Mouse (Mus musculus) neural tube, embryonic 11.5 days (tissue): Measurements from ENCODE around the gene Cd300lb. TPM values are rescaled to one million over a fixed set of nuclear protein-coding genes. Genes with fewer than 3 reads are reported as not detected.

Source experiments
- ATAC-seq: fragments of 200-750 bp; cut with Nextera tagmentation; 2 replicates; pipeline ENCODE4 v1.8.0; 2017; ENCODE audit warnings: moderate number of reproducible peaks, mild to moderate bottlenecking, moderate TSS enrichment, moderate library complexity; ENCODE audit not compliant: insufficient read depth, low FRiP score, low TSS enrichment
- DNase-seq: peaks from one replicate; pipeline ENCODE4 v3.0.0-alpha.2; 2015; ENCODE audit warnings: low spot score
- H3K27ac ChIP-seq: fragments of 300-500 bp; sonication (generic); 2 replicates; pipeline ENCODE4 v1.5.1; 2014; ENCODE audit warnings: low read depth, mild to moderate bottlenecking, low read length
- H3K27me3 ChIP-seq: fragments of 300-500 bp; sonication (generic); 2 replicates; pipeline ENCODE4 v1.6.1; 2014; ENCODE audit warnings: mild to moderate bottlenecking, low read length, mixed read lengths; ENCODE audit not compliant: control insufficient read depth, insufficient read depth
- H3K36me3 ChIP-seq: fragments of 300-500 bp; sonication (generic); 2 replicates; pipeline ENCODE4 v1.6.1; 2014; ENCODE audit warnings: mild to moderate bottlenecking, low read length, moderate library complexity, mixed read lengths; ENCODE audit not compliant: control insufficient read depth, insufficient read depth
- H3K4me1 ChIP-seq: fragments of 300-500 bp; sonication (generic); 2 replicates; pipeline ENCODE4 v1.6.1; 2014; ENCODE audit warnings: low read length, mixed read lengths; ENCODE audit not compliant: control insufficient read depth, insufficient read depth
- H3K4me2 ChIP-seq: fragments of 300-500 bp; sonication (generic); 2 replicates; pipeline ENCODE4 v1.6.1; 2014; ENCODE audit warnings: low read depth, mild to moderate bottlenecking, moderate library complexity
- H3K4me3 ChIP-seq: fragments of 300-500 bp; sonication (generic); 2 replicates; pipeline ENCODE4 v1.5.1; 2014; ENCODE audit warnings: low read depth, low read length
- H3K9ac ChIP-seq: fragments of 300-500 bp; sonication (generic); 2 replicates; pipeline ENCODE4 v1.6.1; 2014; ENCODE audit warnings: mild to moderate bottlenecking, low read length
- H3K9me3 ChIP-seq: fragments of 300-500 bp; sonication (generic); 2 replicates; pipeline ENCODE4 v1.6.1; 2016; ENCODE audit warnings: low read length; ENCODE audit not compliant: control insufficient read depth
- WGBS: fragments of 180-500 bp; shearing (Covaris S2); extraction: QIAGEN DNeasy Blood & Tissue Kit; methylation state at CpG from one replicate; pipeline ENCODE4 v1.1.7; 2014; 5-methylcytosine and 5-hydroxymethylcytosine counted together
- polyA plus RNA-seq: library from polyadenylated mRNA; unstranded; fragments of >200 nt; fragmentation: Nextera tagmentation; extraction: Ambion mirVana; gene quantifications from 2 replicates; pipeline ENCODE4 v1.2.1, GENCODE M21; 2014

Gene Cd300lb
- polyA plus RNA-seq, 1 experiment from 2014 or later = 0.20 TPM

DNA sequence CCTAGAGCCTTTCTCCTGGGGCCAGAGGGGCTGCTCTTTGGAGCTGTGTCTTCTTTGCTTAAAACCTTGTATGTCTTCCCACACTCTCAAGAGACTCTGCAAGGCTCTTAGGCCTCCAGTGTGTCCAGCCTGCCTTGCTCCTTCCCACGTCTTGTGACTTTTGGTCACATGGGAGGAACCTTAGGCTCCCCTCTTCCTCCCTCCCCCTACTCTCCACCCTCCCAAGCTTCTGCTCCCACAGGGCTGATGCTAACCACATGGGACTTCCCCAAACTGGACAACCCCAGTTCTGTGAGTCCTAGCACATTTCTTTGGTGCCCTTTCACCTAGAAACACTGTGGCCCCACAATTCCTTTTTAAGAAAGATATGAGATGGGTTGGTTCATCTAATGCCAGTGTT lies 36.2 kb downstream of the Cd300lb start:
- H3K4me2 ChIP-seq = no peak overlapping the region
- no peak overlapping the region for H3K4me3 ChIP-seq
- no peak for DNase-seq
- 44% methylated on average over 1 of the region's 1 CpGs for WGBS
- no peaks in the 10 kb centered on the region for H3K9me3 ChIP-seq
- H3K36me3 ChIP-seq = no peaks in the 10 kb centered on the region
- H3K27me3 ChIP-seq = no peaks in the 10 kb centered on the region
- no peak overlapping the region for H3K9ac ChIP-seq
- ATAC-seq = no peak
- no peak overlapping the region for H3K27ac ChIP-seq
- no peaks in the 10 kb centered on the region for H3K4me1 ChIP-seq

- DNase-seq = no peak
- 87% methylated on average over 3 of the region's 3 CpGs for WGBS
- Histone ChIP-seq H3K36me3 (no peaks in the 10 kb centered on the region), H3K27me3 (no peaks in the 10 kb centered on the region), H3K9me3 (no peaks in the 10 kb centered on the region), H3K9ac (no peak overlapping the region), H3K4me2 (no peak overlapping the region), H3K4me1 (no peaks in the 10 kb centered on the region), H3K4me3 (no peak overlapping the region), H3K27ac (no peak overlapping the region)
- no peak for ATAC-seq
These were observed 38.1 kb downstream of the Cd300lb start for GRCm38 (mm10) chr11:114896085-114896484.

- Histone ChIP-seq H3K4me1 (no peaks in the 10 kb centered on the region), H3K36me3 (no peaks in the 10 kb centered on the region), H3K27me3 (no peaks in the 10 kb centered on the region), H3K4me2 (no peak overlapping the region), H3K27ac (no peak overlapping the region), H3K9ac (no peak overlapping the region), H3K9me3 (no peaks in the 10 kb centered on the region), H3K4me3 (no peak overlapping the region)
- 60% methylated on average over 5 of the region's 5 CpGs for WGBS
- ATAC-seq (no peak), DNase-seq (no peak)
These were observed 43.6 kb downstream of the Cd300lb start for GRCm38 (mm10) chr11:114890542-114890941.

GRCm38 (mm10) chr11:114889991-114890518 lies 44.1 kb downstream of the Cd300lb start, which contains the start of gene Cd300a:
TSS of gene Cd300a (plus strand) at chr11:114890041.
- Histone ChIP-seq H3K27ac (no peak within 1 kb of the TSS), H3K4me2 (no peak within 1 kb of the TSS), H3K4me1 (no peaks in the 10 kb centered on the region), H3K9me3 (no peaks in the 10 kb centered on the region), H3K4me3 (no peak within 1 kb of the TSS), H3K9ac (no peak within 1 kb of the TSS), H3K27me3 (no peaks in the 10 kb centered on the region), H3K36me3 (no peaks in the 10 kb centered on the region)
- 62% methylated on average over 18 of the region's 18 CpGs for WGBS
- DNase-seq (no peak), ATAC-seq (no peak)

GRCm38 (mm10) chr11:114884380-114885100 lies 49.6 kb downstream of the Cd300lb start:
- no peaks in the 10 kb centered on the region for H3K4me1 ChIP-seq
- H3K9ac ChIP-seq = no peak overlapping the region
- no peaks in the 10 kb centered on the region for H3K9me3 ChIP-seq
- ATAC-seq (no peak), DNase-seq (no peak)
- H3K4me2 ChIP-seq = no peak overlapping the region
- H3K36me3 ChIP-seq = no peaks in the 10 kb centered on the region
- no peaks in the 10 kb centered on the region for H3K27me3 ChIP-seq
- H3K4me3 ChIP-seq = no peak overlapping the region
- 90% methylated on average over 4 of the region's 4 CpGs for WGBS
- no peak overlapping the region for H3K27ac ChIP-seq

- ATAC-seq (no peak), DNase-seq (no peak)
- Histone ChIP-seq H3K36me3 (no peaks in the 10 kb centered on the region), H3K9me3 (no peaks in the 10 kb centered on the region), H3K4me2 (no peak overlapping the region), H3K4me1 (no peaks in the 10 kb centered on the region), H3K4me3 (no peak overlapping the region), H3K9ac (no peak overlapping the region), H3K27me3 (no peaks in the 10 kb centered on the region), H3K27ac (no peak overlapping the region)
- 92% methylated on average over 4 of the region's 4 CpGs for WGBS
These were observed 50.9 kb downstream of the Cd300lb start for GRCm38 (mm10) chr11:114883251-114883789.

DNA sequence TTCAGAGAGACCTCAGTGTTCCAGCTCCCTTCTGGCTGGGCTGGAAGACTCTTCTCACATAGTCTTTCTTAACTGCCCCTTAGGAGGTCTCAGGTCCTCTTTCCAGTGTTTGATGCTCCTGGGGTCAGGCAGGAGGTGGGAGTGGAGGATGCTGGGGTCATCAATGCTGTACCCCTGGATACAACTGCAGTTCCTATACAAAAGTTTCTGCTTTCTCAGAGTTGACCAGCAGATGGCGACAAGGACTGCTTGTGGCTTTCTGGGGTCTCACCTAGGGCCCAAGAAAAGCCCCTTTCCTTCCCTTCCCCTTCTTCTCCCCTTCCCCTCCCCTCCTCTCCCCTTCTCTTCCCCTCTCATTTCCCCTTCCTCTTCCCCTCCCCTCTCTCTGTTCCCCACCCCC lies 53.6 kb downstream of the Cd300lb start:
- Histone ChIP-seq H3K27ac (no peak overlapping the region), H3K9ac (no peak overlapping the region), H3K36me3 (no peaks in the 10 kb centered on the region), H3K4me1 (0 out of 2 replicates have a peak, but pooled peaks cover 3% of the 10 kb centered on the region), H3K4me2 (no peak overlapping the region), H3K4me3 (no peak overlapping the region), H3K27me3 (no peaks in the 10 kb centered on the region), H3K9me3 (no peaks in the 10 kb centered on the region)
- ATAC-seq = no peak
- 0% methylated on average over 1 of the region's 1 CpGs for WGBS
- peak; percentile 58 for DNase-seq

- no peaks in the 10 kb centered on the region for H3K27me3 ChIP-seq
- no peaks in the 10 kb centered on the region for H3K9me3 ChIP-seq
- H3K4me2 ChIP-seq = no peak overlapping the region
- H3K4me1 ChIP-seq = 0 out of 2 replicates have a peak, but pooled peaks cover 3% of the 10 kb centered on the region
- no peak for DNase-seq
- no peak overlapping the region for H3K4me3 ChIP-seq
- ATAC-seq = no peak
- no peaks in the 10 kb centered on the region for H3K36me3 ChIP-seq
- no peak overlapping the region for H3K9ac ChIP-seq
- no peak overlapping the region for H3K27ac ChIP-seq
These were observed 54.0 kb downstream of the Cd300lb start for GRCm38 (mm10) chr11:114880185-114880584.

DNA sequence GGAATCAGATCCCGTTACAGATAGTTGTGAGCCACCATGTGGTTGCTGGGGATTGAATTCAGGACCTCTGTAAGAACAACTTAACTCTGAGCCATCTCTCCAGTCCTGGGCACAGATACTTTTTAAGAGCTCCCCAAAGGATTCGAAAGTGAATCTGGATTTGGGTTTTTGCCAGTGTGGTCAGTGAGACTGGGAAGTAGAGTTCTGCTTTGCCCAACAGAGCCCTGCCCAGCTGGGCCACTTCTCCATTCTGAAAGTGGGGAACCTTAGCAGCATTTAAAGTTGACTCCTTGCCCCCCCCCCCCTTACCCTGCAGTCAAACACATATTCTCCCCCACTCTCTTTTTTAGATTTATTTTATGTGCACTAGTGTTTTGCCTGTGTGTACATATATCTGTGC lies 54.5 kb downstream of the Cd300lb start:
- DNase-seq (no peak), ATAC-seq (no peak)
- H3K27me3 ChIP-seq = no peaks in the 10 kb centered on the region
- WGBS = 82% methylated on average over 2 of the region's 2 CpGs
- no peak overlapping the region for H3K9ac ChIP-seq
- H3K4me1 ChIP-seq = 0 out of 2 replicates have a peak, but pooled peaks cover 3% of the 10 kb centered on the region
- H3K36me3 ChIP-seq = no peaks in the 10 kb centered on the region
- H3K4me3 ChIP-seq = no peak overlapping the region
- H3K27ac ChIP-seq = no peak overlapping the region
- H3K9me3 ChIP-seq = no peaks in the 10 kb centered on the region
- no peak overlapping the region for H3K4me2 ChIP-seq
